Mouse (Mus musculus): ENCODE data around the gene Hephl1.

Hephl1 gene

GRCm38 (mm10) chr9:15060026-15060425, 51.9 kb downstream of the Hephl1 start:
- DNase-seq (ENCODE audit: low spot score in 2 of 2): no peak

GRCm38 (mm10) chr9:15045740-15046139, 66.2 kb downstream of the Hephl1 start:
- no peak for DNase-seq (ENCODE audit: low spot score in 2 of 2)

GRCm38 (mm10) chr9:15045084-15045669, 66.7 kb downstream of the Hephl1 start, which contains the start of gene Panx1:
TSS of gene Panx1 (minus strand) at chr9:15045478.
- peak; percentile 35 to 38 for DNase-seq (ENCODE audit: low spot score in 2 of 2)

- DNase-seq (ENCODE audit: low spot score in 2 of 2): no peak
Measured at GRCm38 (mm10) chr9:15044391-15045083, 67.4 kb downstream of the Hephl1 start.

- DNase-seq (ENCODE audit: low spot score in 2 of 2): no peak
Measured at GRCm38 (mm10) chr9:15041556-15041955, 70.4 kb downstream of the Hephl1 start.

- no peak for DNase-seq (ENCODE audit: low spot score in 2 of 2)
Measured at GRCm38 (mm10) chr9:15039848-15040247, 72.1 kb downstream of the Hephl1 start.

- no peak for DNase-seq (ENCODE audit: low spot score in 2 of 2)
Measured at GRCm38 (mm10) chr9:15037704-15038103, 74.2 kb downstream of the Hephl1 start.

GRCm38 (mm10) chr9:15037237-15037636, 74.7 kb downstream of the Hephl1 start:
- no peak for DNase-seq (ENCODE audit: low spot score in 2 of 2)

GRCm38 (mm10) chr9:15036807-15037206, 75.1 kb downstream of the Hephl1 start:
- no peak for DNase-seq (ENCODE audit: low spot score in 2 of 2)

GRCm38 (mm10) chr9:15036405-15036804, 75.5 kb downstream of the Hephl1 start:
- DNase-seq (ENCODE audit: low spot score in 2 of 2): no peak

GRCm38 (mm10) chr9:15035979-15036378, 75.9 kb downstream of the Hephl1 start:
- no peak for DNase-seq (ENCODE audit: low spot score in 2 of 2)

- no peak for DNase-seq (ENCODE audit: low spot score in 2 of 2)
Measured at GRCm38 (mm10) chr9:15034546-15035273, 77.2 kb downstream of the Hephl1 start.

GRCm38 (mm10) chr9:15033568-15034160, 78.2 kb downstream of the Hephl1 start:
- no peak for DNase-seq (ENCODE audit: low spot score in 2 of 2)

- DNase-seq (ENCODE audit: low spot score in 2 of 2): no peak
Measured at GRCm38 (mm10) chr9:15032797-15033196, 79.1 kb downstream of the Hephl1 start.

GRCm38 (mm10) chr9:15030771-15031170, 81.1 kb downstream of the Hephl1 start:
- DNase-seq (ENCODE audit: low spot score in 2 of 2): no peak

GRCm38 (mm10) chr9:15029025-15029727, 82.7 kb downstream of the Hephl1 start:
- no peak for DNase-seq (ENCODE audit: low spot score in 2 of 2)

GRCm38 (mm10) chr9:15027725-15028124, 84.2 kb downstream of the Hephl1 start:
- no peak for DNase-seq (ENCODE audit: low spot score in 2 of 2)

- DNase-seq (ENCODE audit: low spot score in 2 of 2): no peak
Measured at GRCm38 (mm10) chr9:15023049-15023448, 88.9 kb downstream of the Hephl1 start.

- DNase-seq (ENCODE audit: low spot score in 2 of 2): no peak
Measured at GRCm38 (mm10) chr9:15021156-15021555, 90.8 kb downstream of the Hephl1 start.

GRCm38 (mm10) chr9:15020561-15021080, 91.3 kb downstream of the Hephl1 start:
- DNase-seq (ENCODE audit: low spot score in 2 of 2): no peak

GRCm38 (mm10) chr9:15018756-15019131, 93.2 kb downstream of the Hephl1 start:
- DNase-seq (ENCODE audit: low spot score in 2 of 2): no peak
